Mouse (Mus musculus): ENCODE measurements at regions not wholly inside any gene's neighbourhood (a gene's known extent, or its start where the extent isn't known, plus 50 kb on each side); places are given as distances from the start of the nearest gene placed in this dataset.

- intact Hi-C loops (cut with DNase I): no loop called here
Observed at GRCm38 (mm10) chr16:95057596-95057995, 60.1 kb upstream of the Kcnj6 start.

GRCm38 (mm10) chr16:95064423-95064822, 66.9 kb upstream of the Kcnj6 start:
- intact Hi-C loops (cut with DNase I): no loop called here

- intact Hi-C loops (cut with DNase I): no loop called here
Observed at GRCm38 (mm10) chr16:95066687-95067086, 69.2 kb upstream of the Kcnj6 start.

- intact Hi-C loops (cut with DNase I): no loop called here
Observed at GRCm38 (mm10) chr16:95092471-95093221, 95.1 kb upstream of the Kcnj6 start.

GRCm38 (mm10) chr16:95093753-95094152, 96.3 kb upstream of the Kcnj6 start:
- intact Hi-C loops (cut with DNase I): no loop called here

- intact Hi-C loops (cut with DNase I): no loop called here
Observed at GRCm38 (mm10) chr16:95100954-95101353, 103.5 kb upstream of the Kcnj6 start.

GRCm38 (mm10) chr16:95117531-95117930, 120.0 kb upstream of the Kcnj6 start:
- intact Hi-C loops (cut with DNase I): no loop called here

GRCm38 (mm10) chr16:95119293-95119692, 121.8 kb upstream of the Kcnj6 start:
- intact Hi-C loops (cut with DNase I): no loop called here

- intact Hi-C loops (cut with DNase I): no loop called here
Observed at GRCm38 (mm10) chr16:95122048-95122447, 124.5 kb upstream of the Kcnj6 start.

GRCm38 (mm10) chr16:95127616-95128015, 129.7 kb upstream of the Kcnj15 start:
- intact Hi-C loops (cut with DNase I): no loop called here

GRCm38 (mm10) chr16:95131815-95132214, 125.5 kb upstream of the Kcnj15 start:
- intact Hi-C loops (cut with DNase I): no loop called here

- intact Hi-C loops (cut with DNase I): no loop called here
Observed at GRCm38 (mm10) chr16:95138809-95139208, 118.5 kb upstream of the Kcnj15 start.

- intact Hi-C loops (cut with DNase I): no loop called here
Observed at GRCm38 (mm10) chr16:95141510-95142394, 115.6 kb upstream of the Kcnj15 start.

GRCm38 (mm10) chr16:95150499-95150898, 106.9 kb upstream of the Kcnj15 start:
- intact Hi-C loops (cut with DNase I): no loop called here

GRCm38 (mm10) chr16:95151499-95151898, 105.9 kb upstream of the Kcnj15 start:
- intact Hi-C loops (cut with DNase I): no loop called here

- intact Hi-C loops (cut with DNase I): no loop called here
Observed at GRCm38 (mm10) chr16:95151914-95152313, 105.4 kb upstream of the Kcnj15 start.

- intact Hi-C loops (cut with DNase I): no loop called here
Observed at GRCm38 (mm10) chr16:95152742-95153383, 104.5 kb upstream of the Kcnj15 start.

GRCm38 (mm10) chr16:95168349-95168748, 89.0 kb upstream of the Kcnj15 start:
- intact Hi-C loops (cut with DNase I): no loop called here

GRCm38 (mm10) chr16:95169346-95169745, 88.0 kb upstream of the Kcnj15 start:
- intact Hi-C loops (cut with DNase I): no loop called here

GRCm38 (mm10) chr16:95180562-95180961, 76.8 kb upstream of the Kcnj15 start:
- intact Hi-C loops (cut with DNase I): no loop called here

GRCm38 (mm10) chr16:95185341-95185740, 72.0 kb upstream of the Kcnj15 start:
- intact Hi-C loops (cut with DNase I): no loop called here

GRCm38 (mm10) chr16:95189114-95189513, 68.2 kb upstream of the Kcnj15 start:
- intact Hi-C loops (cut with DNase I): no loop called here

Measured in adrenal gland (tissue).